Mouse (Mus musculus): ENCODE data around the gene Klhl11. TPM values are rescaled to one million over a fixed set of nuclear protein-coding genes. Genes with fewer than 3 reads are reported as not detected.

The Klhl11 gene
- total and polyA plus RNA-seq, 3 experiments = 3.4 to 28.3 (median 27.5) TPM

DNA sequence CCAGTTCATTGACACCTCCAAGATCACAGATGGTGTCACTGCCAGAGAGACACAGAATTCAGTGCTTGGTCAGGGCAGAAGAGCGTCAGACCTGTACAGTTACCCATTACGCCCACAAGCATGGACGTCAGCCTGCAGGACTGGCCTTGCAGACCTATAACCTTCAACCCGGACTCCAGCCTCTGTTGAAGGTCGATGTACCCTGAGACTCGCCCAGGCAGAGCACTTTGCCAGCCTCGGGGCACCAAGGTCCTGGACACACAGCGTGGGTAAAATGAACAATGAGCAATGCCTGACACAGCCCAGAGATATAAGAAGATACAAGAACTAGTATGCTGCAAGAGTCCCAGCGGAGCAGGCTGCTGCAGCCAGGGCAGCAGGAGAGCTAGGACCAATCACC lies 42.5 kb upstream of the Klhl11 start:
- no peak for DNase-seq (ENCODE audit: low spot score)
- Histone ChIP-seq H3K27me3 (ENCODE audit: insufficient read depth, low read length) (no peaks in the 10 kb centered on the region), H3K4me3 (ENCODE audit: low read depth, low read length) (no peak overlapping the region), H3K36me3 (replicated peaks) (peaks cover 99% of the 10 kb centered on the region), H3K4me1 (ENCODE audit: insufficient read depth, low read depth, low read length) (peaks cover 4% of the 10 kb centered on the region; the same call in 1 of the 2 replicates), H3K9me3 (replicated peaks) (no peaks in the 10 kb centered on the region)
- no peak for ATAC-seq (ENCODE audit: extremely low read depth, insufficient number of reproducible peaks, low FRiP score, poor library complexity, severe bottlenecking)
- TF ChIP-seq TAL1 (conservative IDR thresholded peaks at IDR 0.05; ENCODE audit: low read depth, low read length) (no peak), CTCF (IDR thresholded peaks at IDR 0.05; ENCODE audit: low read depth, low read length) (no peak), GATA2 (IDR thresholded peaks at IDR 0.05; ENCODE audit: borderline replicate concordance, low read depth, low read length) (no peak), POLR2AphosphoS5 (IDR thresholded peaks at IDR 0.05; ENCODE audit: insufficient replicate concordance, low read depth, low read length) (no peak)

DNA sequence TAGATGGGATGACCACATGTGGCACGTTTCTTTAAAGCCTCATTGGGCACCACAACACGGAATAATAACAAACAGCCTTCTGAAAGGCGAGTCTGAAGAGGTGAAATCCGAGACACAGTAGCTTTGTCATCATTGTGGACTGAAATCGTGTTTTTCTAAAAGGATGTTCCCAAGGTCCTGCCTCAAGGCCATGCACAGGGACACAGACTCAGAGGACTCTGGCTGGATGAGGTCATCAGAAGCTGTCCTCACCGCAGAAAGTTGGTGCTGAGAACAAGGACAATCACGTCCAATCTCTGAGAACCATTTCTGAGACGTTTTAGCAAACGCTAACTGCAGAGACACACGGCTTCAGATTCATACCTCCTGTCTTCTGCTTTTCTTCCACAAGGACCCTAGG lies 41.2 kb upstream of the Klhl11 start:
- Histone ChIP-seq H3K27me3 (ENCODE audit: insufficient read depth, low read length) (no peaks in the 10 kb centered on the region), H3K9me3 (replicated peaks) (no peaks in the 10 kb centered on the region), H3K4me3 (ENCODE audit: low read depth, low read length) (no peak overlapping the region), H3K4me1 (ENCODE audit: insufficient read depth, low read depth, low read length) (no peaks in the 10 kb centered on the region), H3K36me3 (replicated peaks) (peaks cover 99% of the 10 kb centered on the region)
- no peak for DNase-seq (ENCODE audit: low spot score)
- no peak for TF ChIP-seq TAL1 (conservative IDR thresholded peaks at IDR 0.05; ENCODE audit: low read depth, low read length)
- no peak for TF ChIP-seq GATA2 (IDR thresholded peaks at IDR 0.05; ENCODE audit: borderline replicate concordance, low read depth, low read length)
- TF ChIP-seq GATA1 (IDR thresholded peaks at IDR 0.05; ENCODE audit: borderline replicate concordance, low read length) = no peak
- no peak for TF ChIP-seq POLR2AphosphoS5 (IDR thresholded peaks at IDR 0.05; ENCODE audit: insufficient replicate concordance, low read depth, low read length)
- TF ChIP-seq CTCF (IDR thresholded peaks at IDR 0.05; ENCODE audit: low read depth, low read length) = no peak
- ATAC-seq (ENCODE audit: extremely low read depth, insufficient number of reproducible peaks, low FRiP score, poor library complexity, severe bottlenecking) = no peak

DNA sequence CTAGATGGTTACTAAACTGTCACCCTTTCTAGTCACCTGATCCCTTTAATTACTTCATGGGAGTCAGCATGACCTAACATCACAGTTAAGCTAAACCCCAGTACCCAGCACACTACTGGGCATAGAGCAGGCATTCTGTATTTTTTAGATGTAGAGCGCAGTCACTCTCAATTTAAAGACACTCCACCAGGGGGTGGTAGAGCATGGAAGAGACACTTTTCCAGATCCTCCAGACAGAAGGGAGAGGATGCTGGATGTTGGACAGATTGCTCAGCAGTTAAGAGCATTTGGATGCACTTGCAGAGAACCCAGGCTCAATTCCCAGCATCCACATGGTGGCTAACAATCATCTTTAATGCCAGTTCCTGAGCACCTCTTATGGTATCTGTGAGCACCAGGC lies 39.8 kb upstream of the Klhl11 start:
- DNase-seq (ENCODE audit: low spot score) (no peak), ATAC-seq (ENCODE audit: extremely low read depth, insufficient number of reproducible peaks, low FRiP score, poor library complexity, severe bottlenecking) (no peak)
- Histone ChIP-seq H3K4me1 (ENCODE audit: insufficient read depth, low read depth, low read length) (no peaks in the 10 kb centered on the region), H3K27me3 (ENCODE audit: insufficient read depth, low read length) (no peaks in the 10 kb centered on the region), H3K36me3 (replicated peaks) (peaks cover 95% of the 10 kb centered on the region), H3K4me3 (ENCODE audit: low read depth, low read length) (no peak overlapping the region), H3K9me3 (replicated peaks) (no peaks in the 10 kb centered on the region)
- TF ChIP-seq GATA2 (IDR thresholded peaks at IDR 0.05; ENCODE audit: borderline replicate concordance, low read depth, low read length) = no peak

DNA sequence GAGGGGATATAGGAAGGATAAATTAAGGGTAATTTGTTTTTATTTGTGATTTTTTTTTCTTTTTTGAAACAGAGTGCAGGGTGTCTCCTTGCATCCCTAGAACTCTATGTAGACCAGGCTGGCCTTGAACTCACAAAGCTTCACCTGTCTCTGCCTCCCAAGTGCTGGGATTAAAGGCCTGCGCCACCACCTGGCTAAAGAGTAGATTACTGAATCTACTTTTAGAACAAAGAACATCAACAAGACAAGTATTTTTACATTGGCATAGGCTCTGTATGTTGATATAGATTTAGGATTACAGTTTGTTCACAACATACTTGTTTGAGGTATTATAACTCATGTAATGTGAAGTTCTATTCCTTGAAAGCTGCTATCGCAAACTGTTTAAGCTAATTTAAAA lies 38.0 kb upstream of the Klhl11 start:
- Histone ChIP-seq H3K4me3 (ENCODE audit: low read depth, low read length) (no peak overlapping the region), H3K36me3 (replicated peaks) (peaks cover 93% of the 10 kb centered on the region), H3K9me3 (replicated peaks) (no peaks in the 10 kb centered on the region), H3K27me3 (ENCODE audit: insufficient read depth, low read length) (no peaks in the 10 kb centered on the region), H3K4me1 (ENCODE audit: insufficient read depth, low read depth, low read length) (peaks cover 8% of the 10 kb centered on the region)
- DNase-seq (ENCODE audit: low spot score) (no peak), ATAC-seq (ENCODE audit: extremely low read depth, insufficient number of reproducible peaks, low FRiP score, poor library complexity, severe bottlenecking) (no peak)
- TF ChIP-seq TAL1 (conservative IDR thresholded peaks at IDR 0.05; ENCODE audit: low read depth, low read length) = no peak
- TF ChIP-seq GATA2 (IDR thresholded peaks at IDR 0.05; ENCODE audit: borderline replicate concordance, low read depth, low read length) = no peak
- TF ChIP-seq GATA1 (IDR thresholded peaks at IDR 0.05; ENCODE audit: borderline replicate concordance, low read length) = no peak
- TF ChIP-seq POLR2AphosphoS5 (IDR thresholded peaks at IDR 0.05; ENCODE audit: insufficient replicate concordance, low read depth, low read length) = no peak
- no peak for TF ChIP-seq CTCF (IDR thresholded peaks at IDR 0.05; ENCODE audit: low read depth, low read length)

DNA sequence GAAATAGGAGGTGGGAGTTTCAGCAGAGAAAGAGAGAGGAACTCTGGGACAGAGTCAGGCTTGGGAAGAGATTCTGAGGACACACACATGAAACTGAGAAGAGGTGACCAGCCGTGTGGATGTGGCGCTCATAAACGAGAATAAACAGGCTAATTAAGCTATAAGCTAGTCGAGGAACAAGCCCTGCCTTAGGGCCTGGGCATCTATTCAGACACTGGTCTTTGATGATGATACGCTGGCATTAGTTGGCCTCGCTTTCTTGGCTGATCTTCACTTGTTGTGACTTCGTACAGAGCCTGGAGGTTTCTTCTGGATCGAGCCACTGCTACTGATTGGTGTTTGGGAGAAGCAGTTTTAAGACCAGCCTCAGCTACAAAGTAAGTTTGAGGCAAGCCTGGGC lies 33.5 kb upstream of the Klhl11 start:
- Histone ChIP-seq H3K27me3 (ENCODE audit: insufficient read depth, low read length) (no peaks in the 10 kb centered on the region), H3K9me3 (replicated peaks) (no peaks in the 10 kb centered on the region), H3K4me1 (ENCODE audit: insufficient read depth, low read depth, low read length) (peaks cover 28% of the 10 kb centered on the region), H3K36me3 (replicated peaks) (peaks cover 94% of the 10 kb centered on the region), H3K4me3 (ENCODE audit: low read depth, low read length) (no peak overlapping the region)
- TF ChIP-seq TAL1 (conservative IDR thresholded peaks at IDR 0.05; ENCODE audit: low read depth, low read length) (no peak), POLR2AphosphoS5 (IDR thresholded peaks at IDR 0.05; ENCODE audit: insufficient replicate concordance, low read depth, low read length) (no peak), CTCF (IDR thresholded peaks at IDR 0.05; ENCODE audit: low read depth, low read length) (no peak), GATA1 (IDR thresholded peaks at IDR 0.05; ENCODE audit: borderline replicate concordance, low read length) (no peak), GATA2 (IDR thresholded peaks at IDR 0.05; ENCODE audit: borderline replicate concordance, low read depth, low read length) (no peak)
- DNase-seq (ENCODE audit: low spot score) (no peak), ATAC-seq (ENCODE audit: extremely low read depth, insufficient number of reproducible peaks, low FRiP score, poor library complexity, severe bottlenecking) (no peak)

DNA sequence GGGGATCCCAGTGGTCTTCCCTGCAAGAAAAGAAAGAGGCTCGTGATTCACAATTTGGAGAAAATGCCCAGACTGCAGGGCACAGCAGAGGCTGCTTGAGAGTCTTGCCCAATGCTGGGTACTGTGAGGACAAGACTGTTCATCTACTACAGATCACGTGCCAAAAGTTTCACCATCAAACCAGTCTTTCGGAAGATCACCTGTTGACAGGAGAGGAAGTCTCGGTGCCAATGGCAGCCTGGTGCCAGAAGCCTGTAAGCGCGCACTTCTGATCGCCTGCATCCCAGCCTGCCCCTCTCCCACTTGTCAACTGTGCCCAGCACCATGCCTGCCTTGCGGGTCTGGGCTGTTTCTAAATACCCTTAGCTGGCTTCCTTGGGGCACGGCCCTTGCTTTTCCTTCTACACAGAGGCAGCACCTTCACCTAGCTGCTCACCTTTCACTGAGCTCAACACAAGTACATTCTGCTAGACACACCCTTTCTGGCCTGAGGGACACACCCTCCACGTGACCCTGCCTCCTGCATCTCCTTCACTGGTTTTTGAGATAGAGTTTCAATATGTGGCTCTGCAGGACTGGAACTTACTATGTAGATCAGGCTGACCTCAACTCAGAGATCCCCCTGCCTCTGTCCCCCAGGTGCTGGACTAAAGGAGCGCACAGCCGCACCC lies 32.6 kb upstream of the Klhl11 start:
- TF ChIP-seq GATA1 (IDR thresholded peaks at IDR 0.05; ENCODE audit: borderline replicate concordance, low read length) = no peak
- TF ChIP-seq POLR2AphosphoS5 (IDR thresholded peaks at IDR 0.05; ENCODE audit: insufficient replicate concordance, low read depth, low read length) = no peak
- TF ChIP-seq CTCF (IDR thresholded peaks at IDR 0.05; ENCODE audit: low read depth, low read length) = no peak
- TF ChIP-seq TAL1 (conservative IDR thresholded peaks at IDR 0.05; ENCODE audit: low read depth, low read length) = no peak
- TF ChIP-seq GATA2 (IDR thresholded peaks at IDR 0.05; ENCODE audit: borderline replicate concordance, low read depth, low read length) = no peak
- Histone ChIP-seq H3K36me3 (replicated peaks) (peaks cover 94% of the 10 kb centered on the region), H3K9me3 (replicated peaks) (no peaks in the 10 kb centered on the region), H3K27me3 (ENCODE audit: insufficient read depth, low read length) (no peaks in the 10 kb centered on the region), H3K4me3 (ENCODE audit: low read depth, low read length) (no peak overlapping the region), H3K4me1 (ENCODE audit: insufficient read depth, low read depth, low read length) (peaks cover 28% of the 10 kb centered on the region)
- ATAC-seq (ENCODE audit: extremely low read depth, insufficient number of reproducible peaks, low FRiP score, poor library complexity, severe bottlenecking) (no peak), DNase-seq (ENCODE audit: low spot score) (no peak)
